Mouse (Mus musculus) frontal cortex, adult (tissue): Measurements from ENCODE around the gene Kcnj3.

Experiments
- ATAC-seq: cut with Nextera tagmentation; 2 replicates; pipeline ENCODE4 v1.9.2; 2017; ENCODE audit warnings: mild to moderate bottlenecking, moderate library complexity, mixed read lengths; ENCODE audit not compliant: low TSS enrichment

Kcnj3 gene

DNA sequence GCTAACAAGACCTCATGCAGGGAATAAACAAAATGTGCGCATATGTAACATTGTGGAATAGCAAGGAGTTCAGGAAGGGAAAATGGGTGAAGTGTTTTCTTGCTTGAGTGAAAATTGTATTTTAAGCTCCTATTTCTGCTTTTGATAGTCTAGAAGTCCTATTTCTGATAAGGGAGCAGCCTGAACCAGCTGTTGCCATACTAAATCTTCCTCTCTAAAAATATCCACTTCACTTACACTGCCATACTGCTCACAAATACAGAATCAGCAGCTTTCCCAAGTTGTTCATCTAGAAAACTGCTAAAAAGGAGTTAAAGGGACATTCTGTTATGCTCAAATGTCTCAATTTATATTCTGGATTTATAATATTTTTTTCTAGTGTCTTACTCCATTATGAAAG, 69.9 kb downstream of the Kcnj3 start:
- ATAC-seq: peak; percentile 85

DNA sequence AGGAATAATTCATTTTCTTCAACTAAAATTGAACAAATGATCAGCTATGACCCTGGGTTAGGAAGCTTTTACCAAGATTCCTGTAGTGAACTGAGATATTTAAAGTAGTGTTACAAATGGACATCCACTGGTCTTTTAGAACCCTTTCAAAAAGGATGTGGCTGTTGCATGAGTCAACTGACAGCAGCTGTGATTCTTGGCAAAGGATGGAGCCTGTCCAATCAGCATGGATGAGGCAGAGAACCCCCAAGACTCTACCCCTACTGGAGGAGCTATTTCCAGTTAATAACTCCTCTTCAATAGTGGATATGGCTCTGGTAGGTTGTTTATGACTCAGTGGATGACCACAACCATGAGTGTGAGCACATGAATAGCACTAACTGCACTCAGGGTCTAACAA, 81.5 kb downstream of the Kcnj3 start:
- ATAC-seq: no peak

DNA sequence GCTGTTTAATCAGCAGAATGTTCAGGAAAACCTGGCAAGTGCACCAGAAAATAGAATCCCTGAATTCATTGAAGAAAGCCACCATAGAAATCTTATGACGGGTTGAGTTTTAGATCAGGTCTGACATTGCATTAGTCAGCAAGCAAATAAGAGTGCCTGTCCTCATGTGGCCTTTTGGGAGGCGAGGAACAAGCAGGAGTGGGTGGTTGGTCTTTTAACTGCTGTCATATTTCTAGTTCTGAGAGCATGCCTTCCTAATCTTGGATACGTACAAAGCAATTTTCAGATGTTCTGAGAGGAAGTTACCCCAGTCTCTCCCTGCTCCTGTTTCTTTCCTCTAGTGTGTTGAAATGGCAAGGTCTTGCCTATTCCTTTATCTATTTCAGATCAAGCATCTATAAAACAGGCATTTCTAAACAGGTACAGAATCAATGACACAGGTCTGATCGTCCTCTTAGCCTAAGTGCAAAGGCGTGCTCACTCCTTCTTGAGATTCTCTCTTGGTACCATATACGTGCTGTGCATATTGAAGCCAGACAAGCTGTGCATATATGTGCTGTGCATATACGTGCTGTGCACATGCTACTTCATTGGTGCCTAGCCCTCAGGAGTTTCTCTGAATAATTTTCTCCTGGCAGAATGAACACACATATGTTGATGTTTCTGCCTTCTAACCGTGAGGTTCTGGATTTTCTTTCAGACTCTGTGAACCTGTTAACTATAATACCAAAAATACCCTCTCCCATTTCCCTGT, 97.1 kb downstream of the Kcnj3 start:
- peak; percentile 84 for ATAC-seq

DNA sequence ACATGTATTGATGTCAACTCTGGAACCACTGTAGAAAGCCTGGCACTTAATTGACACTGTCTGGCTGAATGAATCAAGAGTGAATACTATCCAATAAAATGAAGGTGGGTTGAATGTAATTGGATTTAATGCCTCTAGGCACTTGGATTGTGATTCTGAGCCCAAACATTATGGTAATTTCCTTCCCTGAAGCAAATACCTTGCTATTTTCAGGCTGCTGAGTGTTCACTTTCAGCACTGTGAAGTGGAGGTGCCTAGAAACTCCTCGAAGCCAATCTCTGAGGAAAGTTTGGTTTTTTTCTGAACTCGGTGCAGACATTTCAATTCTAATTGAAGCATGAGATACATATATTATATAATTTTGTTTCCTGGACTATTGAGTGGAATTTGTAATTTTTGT, 99.2 kb downstream of the Kcnj3 start:
- ATAC-seq: peak; percentile 78

DNA sequence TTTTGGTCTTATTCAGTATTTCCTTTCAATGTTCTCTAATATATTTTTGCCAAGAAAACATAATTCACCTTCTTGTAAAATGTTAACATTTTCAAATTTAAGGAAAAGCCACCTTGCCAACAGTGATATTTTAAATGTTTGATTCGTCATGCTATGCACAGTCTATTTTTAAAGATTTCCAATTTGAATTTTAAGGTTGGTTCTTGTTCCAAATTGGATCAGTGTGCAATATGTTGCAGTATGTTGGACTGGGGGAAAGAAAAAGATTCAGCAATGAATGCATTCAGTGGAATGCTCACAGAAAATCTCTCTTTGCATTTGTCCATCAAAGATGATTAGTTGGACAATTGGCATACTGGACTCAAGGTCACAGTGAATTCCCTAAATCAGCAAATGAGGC, 99.7 kb downstream of the Kcnj3 start:
- peak; percentile 43; the same call in 1 of the 2 replicates for ATAC-seq

DNA sequence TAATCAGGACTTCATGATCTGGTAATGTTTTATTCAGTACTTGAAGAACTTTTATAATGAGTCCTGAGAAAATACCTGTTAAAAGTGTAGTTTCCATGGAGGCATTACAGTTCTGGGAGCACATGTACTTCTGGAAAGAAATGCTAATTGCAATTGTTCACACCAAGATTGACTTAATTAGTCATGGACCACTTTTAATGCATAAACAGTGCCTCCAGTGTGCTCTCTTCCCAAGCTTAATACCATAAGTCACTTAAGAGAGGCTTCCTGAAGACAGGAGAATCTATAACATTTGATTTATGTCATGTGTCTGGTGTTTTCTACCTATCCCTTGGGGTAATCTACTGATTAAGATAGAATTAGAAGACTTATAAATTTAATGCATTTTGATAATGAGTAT, 111.8 kb downstream of the Kcnj3 start:
- ATAC-seq: no peak

DNA sequence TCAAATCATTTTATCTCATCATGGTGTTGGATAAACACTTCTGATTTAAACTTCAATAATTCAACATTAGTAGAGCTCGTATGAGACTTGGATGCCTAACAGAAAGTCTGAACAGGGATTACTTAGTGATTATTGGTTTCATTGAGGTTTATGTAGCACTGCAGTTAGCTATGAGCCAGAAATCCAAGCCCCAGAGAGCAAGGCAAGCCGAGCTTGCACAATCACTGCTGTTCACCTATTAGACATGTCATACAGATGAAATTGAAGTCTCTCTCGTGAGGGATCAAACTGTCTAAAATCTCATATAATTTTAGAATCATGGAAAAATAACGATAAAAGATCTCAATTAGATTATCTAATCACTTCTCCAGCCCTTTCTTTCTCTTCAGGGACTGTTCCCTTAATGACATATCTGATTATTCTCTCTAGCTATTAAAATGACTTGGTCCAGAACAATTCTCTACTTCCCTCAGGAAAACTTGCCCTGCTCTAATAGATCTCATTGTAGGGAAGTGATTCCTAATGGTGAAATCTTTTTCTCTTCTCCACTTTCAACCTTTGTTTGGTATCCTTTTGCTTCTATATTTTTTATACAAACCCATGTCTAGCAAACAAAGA, 122.7 kb downstream of the Kcnj3 start:
- no peak for ATAC-seq

DNA sequence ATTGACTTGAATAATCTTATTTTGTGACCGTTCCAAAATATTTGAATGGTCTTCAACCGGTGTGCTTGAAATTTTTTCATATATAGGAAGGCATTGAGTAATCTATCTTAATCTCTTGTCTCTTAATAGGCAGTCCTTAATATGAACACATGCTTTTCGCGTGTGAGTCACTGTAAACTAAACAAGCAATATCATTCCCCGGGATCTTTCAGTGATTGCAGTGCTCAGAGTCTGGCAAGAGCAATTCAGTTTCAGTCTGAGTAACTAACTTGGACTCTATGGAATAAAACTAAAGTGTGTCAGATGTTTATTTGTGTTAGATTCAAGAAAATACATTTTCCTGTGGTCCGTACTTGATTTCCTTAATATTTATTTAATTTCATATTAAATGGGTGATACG, 133.5 kb downstream of the Kcnj3 start:
- ATAC-seq: no peak

DNA sequence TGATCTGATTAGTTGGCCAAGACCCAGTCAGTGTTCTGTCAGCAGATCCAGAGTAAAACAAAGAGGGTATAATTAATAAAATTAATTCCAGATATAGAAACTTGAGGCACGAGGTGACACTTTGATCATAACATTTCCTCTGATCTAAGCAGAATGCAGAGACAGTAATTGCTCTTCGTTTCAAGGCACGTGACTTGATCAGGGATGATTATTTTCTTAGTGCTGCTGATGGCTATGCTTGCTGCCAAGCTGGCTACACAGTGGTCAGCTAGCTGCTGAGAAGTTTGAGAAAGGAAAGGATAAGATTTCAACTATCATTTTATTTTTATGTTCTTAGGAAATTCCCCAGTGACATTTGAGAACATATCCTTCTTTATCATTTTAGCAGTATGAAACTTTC, 135.7 kb downstream of the Kcnj3 start:
- ATAC-seq: no peak

DNA sequence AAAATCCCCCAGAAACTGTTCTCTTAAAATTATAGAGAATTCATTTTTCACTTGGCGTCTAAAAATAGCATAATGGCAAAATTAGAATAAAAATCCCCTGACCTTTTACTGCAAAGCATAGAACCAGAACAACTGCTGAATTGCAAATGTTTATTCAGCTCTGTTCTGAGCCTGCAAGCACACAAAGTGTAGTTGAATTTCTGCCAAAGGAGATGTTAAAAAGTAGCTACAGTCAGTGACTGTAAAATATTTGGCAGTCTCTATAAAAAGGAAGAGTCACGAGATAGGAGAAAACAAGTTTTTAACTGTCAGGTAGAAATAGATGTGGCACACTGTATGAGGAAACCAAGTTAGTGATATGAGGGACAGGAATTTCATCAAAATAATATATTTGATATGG, 144.5 kb downstream of the Kcnj3 start:
- peak; percentile 53 for ATAC-seq

DNA sequence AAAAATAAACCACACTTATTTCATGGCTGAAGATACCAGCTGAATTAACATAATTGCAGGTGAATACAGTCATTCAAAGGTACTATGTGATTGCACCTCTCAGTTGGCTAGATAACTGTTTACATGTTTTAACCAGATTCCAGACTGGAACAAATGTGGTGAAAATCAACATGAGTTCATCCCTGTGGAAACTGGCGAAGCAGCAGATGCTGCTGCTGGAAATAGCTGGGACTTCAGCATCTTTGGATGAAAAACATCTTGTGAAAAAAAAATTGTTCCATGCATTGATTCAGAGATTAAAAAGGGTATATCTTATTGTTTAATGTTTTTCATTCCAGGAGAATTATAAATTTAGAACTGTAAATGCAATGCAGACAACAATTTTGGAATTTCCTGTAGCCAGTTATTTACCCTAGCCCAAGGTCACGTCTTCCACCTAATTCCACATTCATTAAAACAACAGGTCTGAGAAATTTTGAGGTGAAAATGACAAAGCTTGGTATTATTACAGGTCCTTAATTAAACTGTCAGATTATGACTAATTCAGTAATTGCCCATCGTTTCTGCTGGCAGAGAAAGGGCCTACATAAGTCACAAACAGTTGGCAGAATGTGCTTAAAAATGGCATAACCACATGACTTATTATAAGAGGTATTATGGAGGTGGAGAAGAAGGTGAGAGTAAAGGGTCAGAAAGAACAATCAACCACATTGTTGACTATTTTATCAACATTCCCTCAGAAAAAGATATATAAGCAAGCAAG, 155.6 kb downstream of the Kcnj3 start:
- ATAC-seq: peak; percentile 93
